Mouse (Mus musculus) lung, adult 2 months (tissue): ENCODE measurements around the gene Gata5.

Experiments used
- CTCF ChIP-seq: fragments of 200-500 bp; IDR thresholded peaks from 2 replicates; pipeline ENCODE4 v1.5.1; 2011; ENCODE audit warnings: mild to moderate bottlenecking, low read length, control low read depth; ENCODE audit not compliant: insufficient read depth
- POLR2A ChIP-seq: fragments of 200-500 bp; IDR thresholded peaks from 2 replicates; pipeline ENCODE4 v1.6.1; 2011; ENCODE audit warnings: low read depth, mild to moderate bottlenecking, control low read depth, low read length, borderline replicate concordance; ENCODE audit errors: extremely low read depth

GRCm38 (mm10) chr2:180339886-180340285, 5.4 kb upstream of the Gata5 start:
- TF ChIP-seq CTCF (no peak), POLR2A (no peak)
